Mouse (Mus musculus): ENCODE results near the gene Safb. TPM values are rescaled to one million over a fixed set of nuclear protein-coding genes. Genes with fewer than 3 reads are reported as not detected.
"Not testable (repeated sequence)": the region's sequence is repeated elsewhere in the genome, so short reads cannot be mapped to it uniquely, and the experiment has no call there.

The Safb gene
- total RNA-seq, 4 experiments from 2014 or later = 55.6 to 70.7 (median 66.7) TPM

DNA sequence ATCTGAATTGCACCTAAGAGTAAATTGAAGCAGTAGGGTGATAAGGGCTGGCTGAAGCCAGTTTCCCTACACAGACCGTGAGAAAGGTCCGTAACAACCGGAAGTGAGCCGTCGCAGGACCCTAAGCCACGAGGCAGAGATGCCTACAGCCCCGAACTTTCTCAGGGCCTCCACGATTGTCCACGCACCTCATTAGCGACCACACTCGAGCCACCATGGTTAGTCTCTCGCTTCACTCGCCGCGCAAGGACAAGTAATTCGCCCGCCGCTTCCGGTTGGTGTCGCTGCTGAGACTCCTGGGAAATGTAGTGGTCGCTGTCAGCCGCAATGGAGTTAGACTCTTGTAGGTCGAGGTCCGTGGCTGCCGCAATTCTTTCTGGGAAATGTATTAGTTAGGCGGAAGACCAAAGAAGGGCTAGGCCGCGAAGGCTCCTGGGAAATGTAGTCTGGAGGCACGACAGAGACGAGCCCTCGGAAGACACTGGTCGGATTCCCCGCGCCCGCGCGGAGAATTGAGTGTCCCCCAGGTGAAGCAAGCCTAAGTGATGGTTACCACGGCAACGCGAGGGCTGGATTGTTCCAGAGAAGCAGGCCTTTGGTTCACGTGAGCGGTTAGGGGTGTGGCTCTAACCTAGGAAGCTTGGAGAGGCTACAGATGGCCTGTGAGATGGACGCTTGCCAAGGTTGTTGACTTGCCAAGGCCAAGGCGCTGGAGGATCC lies 25.0 kb downstream of the Safb start, which contains the start of gene 2410015M20Rik:
Gene 2410015M20Rik, minus strand, starts transcription at position 320 of the 720 bp plus-strand sequence.
- peak; percentile 98 for DNase-seq (ENCODE audit: low spot score)

DNA sequence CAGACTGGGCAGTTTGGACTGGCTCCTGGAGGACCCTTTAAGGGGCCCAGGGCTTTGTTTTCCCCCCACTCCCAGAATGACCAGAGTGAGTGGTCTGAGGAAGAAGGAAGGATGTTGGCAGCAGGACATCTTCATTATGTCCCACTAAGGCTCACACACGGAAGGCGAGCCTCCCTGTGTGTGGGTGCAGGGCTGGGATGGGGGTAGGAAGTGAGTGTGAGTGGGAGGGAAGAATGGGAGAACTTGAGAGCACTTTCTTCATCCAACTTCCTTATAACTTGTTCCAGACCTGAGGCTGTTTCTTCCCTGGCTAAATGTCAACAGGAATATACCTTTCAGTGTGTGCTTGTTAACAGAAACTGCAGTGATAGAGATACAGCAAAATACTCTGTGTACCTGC lies 26.7 kb downstream of the Safb start:
- no peak for DNase-seq (ENCODE audit: low spot score)

DNA sequence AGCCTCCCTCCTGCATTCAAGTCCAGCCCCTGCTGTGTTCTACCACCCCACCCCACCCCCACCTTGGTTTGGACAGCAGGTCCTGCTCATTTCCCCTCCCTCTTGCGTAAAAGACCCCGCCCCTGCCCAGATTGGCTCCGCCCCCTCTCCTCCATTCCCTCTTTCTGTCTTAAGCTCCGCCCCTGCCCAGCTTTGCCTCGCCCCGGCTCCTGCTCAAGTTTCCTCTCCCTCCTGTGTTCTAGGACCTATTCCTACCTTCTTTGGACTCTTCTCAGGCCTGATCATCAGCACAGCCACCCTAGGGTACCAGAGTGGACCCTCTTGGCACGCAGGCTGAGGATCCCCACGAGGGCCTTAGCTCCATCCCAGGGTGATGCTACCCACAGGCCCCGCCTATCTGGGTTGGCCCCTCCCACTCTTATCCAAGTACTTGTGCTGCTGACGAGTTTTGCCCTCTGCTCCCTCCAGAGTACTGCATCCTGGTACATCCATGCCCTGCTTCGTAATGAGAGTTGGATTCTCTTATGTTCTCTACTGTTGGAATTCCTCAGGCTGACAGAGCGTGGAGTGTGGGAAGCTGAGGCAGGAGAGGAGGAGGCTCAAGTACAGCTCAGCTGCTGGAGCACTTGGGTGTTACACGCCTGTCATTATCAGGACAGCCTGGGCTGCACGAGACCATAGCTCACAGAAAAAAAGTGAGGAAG lies 27.4 kb downstream of the Safb start:
- DNase-seq (ENCODE audit: low spot score) = no peak

DNA sequence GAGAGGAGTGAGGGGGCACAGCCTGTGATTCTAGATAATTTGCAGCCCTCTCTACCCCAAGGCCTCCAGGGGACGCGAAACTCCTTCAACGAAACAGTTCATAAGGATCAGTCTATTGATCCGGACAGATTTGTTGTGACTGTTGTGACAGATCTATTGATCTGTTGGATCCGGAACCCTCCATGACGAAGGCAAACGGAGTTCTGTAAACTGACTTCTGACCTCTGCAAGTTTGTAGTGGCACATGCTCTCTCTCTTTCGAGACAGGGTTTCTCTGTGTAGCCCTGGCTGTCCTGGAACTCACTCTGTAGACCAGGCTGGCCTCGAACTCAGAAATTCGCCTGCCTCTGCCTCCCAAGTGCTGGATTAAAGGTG lies 27.9 kb downstream of the Safb start:
- DNase-seq (ENCODE audit: low spot score) = not testable (repeated sequence)

DNA sequence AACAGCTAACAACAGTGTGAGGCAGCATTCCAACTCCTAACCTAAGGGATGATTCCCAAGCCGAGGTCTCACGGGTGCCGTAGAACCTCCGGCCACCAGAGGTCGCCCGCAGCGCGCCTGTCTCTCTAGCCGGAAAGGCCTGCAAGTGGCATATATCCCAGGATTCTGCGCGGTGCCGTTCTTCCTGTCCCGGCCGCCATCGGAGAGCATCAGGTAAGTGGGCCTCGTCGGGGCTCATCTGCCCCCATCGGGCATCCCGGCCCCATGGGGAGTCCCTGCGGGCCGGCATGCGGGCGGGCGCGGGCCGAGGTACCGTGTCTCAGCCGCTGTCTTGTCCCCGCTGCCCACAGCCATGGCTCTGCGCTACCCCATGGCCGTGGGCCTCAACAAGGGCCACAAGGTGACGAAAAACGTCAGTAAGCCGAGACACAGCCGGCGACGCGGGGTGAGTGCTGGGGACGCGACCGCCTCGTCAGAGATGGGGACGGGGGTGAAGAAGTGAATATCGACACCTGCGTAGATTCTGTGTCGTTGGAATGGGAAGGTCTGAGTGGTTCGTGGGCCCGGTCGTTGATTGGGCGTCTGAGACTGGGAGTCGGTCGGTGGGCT lies 28.7 kb downstream of the Safb start, which contains the start of gene Rpl36:
Gene Rpl36, plus strand, starts transcription at position 181 of the 609 bp plus-strand sequence.
- DNase-seq (ENCODE audit: low spot score) = peak; percentile 96

DNA sequence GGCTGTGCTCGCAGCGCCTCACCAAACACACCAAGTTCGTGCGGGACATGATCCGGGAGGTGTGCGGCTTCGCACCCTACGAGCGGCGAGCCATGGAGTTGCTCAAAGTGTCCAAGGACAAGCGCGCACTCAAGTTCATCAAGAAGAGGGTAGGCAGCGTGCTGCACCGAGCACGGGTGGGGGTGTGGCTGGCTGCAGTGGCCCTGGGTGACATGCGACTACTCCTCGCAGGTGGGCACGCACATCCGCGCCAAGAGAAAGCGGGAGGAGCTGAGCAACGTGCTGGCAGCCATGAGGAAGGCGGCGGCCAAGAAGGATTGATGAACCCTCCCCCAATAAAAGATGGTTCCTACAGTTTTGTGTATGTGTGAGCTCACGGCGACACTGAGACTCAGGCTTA lies 29.3 kb downstream of the Safb start:
- DNase-seq (ENCODE audit: low spot score) = not testable (repeated sequence)

DNA sequence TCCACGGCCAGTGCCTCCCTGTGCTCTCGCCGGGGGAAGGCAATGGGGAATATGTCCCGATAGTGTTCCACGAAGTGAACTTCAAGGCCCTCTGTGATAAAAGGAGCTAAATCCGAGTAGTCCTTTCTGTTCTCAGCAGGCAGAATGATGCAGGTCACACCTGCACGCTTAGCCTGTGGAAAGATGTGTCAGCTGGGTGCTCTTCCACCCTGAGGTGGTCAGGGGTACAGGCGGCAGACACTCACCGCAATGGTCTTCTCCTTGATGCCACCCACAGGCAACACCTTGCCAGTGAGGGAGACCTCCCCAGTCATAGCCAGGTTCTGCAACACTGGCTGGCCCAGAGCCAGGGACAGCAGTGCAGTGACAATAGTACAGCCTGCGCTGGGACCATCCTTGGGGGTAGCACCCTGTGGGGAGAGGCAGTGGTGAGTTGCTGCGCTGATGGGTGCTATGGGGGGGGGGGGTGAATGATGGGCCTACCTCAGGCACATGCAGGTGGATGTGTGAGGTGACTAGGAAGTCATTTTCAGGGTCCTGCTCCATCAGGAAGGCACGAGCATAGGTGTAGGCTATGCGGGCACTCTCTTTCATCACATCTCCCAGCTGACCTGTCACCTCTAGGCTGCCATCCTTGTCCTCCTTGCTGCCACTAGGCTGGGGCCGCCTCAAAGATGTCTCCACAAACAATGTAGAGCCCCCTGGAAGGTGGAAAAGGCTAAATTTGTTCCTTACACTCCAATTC lies 29.9 kb downstream of the Safb start:
- DNase-seq (ENCODE audit: low spot score) = no peak

DNA sequence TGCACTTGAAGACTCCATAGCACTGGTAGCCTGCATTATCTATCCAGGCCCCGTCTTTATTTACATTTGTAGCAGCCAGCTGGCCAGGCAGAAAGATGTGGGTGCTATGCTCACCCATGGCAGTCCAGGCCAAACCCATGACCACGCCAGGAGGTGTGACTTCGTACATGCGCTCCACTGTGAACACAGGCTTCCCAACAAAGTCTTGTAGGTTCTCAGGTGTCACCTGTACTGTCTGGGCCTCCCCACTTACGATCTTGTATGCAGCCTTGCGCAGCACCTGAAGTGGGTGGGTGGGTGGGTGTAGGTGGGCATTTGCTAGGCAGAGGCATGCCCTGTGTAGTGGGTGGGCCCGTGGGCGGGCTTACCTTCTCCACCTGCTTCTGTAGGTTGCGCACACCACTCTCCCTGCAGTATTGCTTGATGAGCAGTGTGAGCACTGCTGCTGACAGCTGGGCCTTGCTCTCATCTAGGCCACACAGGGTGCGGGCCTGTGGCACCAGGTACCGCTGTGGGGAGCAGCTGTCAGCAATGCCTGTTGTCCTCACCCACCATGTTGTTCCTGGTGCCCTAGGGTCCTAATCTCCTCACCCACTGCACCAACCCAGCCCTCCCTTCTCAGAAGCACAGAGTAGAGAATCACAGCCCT lies 30.6 kb downstream of the Safb start:
- DNase-seq (ENCODE audit: low spot score) = no peak

DNA sequence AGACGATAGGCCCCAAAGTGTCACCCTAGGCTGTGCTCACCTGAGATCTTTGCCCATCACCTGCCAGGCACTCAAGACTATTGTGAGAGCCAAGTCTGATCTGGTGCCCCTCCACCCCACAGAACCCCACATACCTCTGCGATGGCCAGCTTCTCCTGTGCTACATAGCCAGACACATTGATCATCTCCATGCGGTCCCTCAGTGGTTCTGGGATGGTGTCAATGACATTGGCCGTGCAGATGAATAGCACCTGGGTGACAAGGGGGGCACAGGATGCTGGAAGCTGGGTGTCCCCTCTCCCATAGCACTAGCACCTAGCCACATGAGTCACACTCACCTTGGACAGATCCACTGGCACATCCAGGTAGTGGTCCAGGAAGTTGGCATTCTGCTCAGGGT lies 31.2 kb downstream of the Safb start:
- no peak for DNase-seq (ENCODE audit: low spot score)

DNA sequence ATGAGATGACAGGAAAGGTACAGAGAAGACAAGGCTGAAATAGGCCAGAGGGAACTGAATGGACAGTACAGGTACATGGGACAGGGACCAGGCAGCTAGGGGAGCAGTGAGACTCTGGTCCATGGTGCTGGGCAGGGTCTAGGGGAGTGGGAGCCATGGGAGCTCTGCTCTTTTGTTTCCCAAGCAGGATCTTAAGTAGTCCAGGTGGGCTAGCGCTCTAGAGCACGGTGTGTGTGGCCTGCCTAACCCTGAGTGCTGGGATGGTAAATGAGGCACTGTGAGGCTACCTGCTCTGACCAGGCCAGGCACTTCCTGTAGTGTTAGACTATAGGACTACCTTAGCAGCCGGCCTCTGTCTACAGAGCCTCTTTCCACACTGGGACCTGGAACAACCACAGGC lies 32.1 kb downstream of the Safb start:
- no peak for DNase-seq (ENCODE audit: low spot score)

DNA sequence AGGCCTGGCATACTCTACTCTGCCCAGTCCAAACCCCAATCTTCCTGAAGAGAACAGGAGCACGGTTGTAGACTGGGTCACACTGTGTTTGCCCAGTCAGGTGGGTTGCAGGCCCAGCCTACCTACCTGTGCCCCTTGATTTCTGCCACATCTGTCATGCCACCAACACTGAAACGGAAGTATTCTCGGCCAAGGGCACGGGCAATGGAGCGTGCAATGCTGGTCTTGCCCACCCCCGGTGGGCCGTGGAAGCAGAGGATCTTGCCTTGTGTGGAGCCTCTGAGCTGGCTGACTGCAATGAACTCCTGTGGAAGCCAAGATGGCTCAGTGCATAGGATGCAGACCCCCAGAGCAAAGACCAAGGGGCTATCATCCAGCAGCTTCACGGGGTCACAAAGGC lies 33.0 kb downstream of the Safb start:
- no peak for DNase-seq (ENCODE audit: low spot score)

DNA sequence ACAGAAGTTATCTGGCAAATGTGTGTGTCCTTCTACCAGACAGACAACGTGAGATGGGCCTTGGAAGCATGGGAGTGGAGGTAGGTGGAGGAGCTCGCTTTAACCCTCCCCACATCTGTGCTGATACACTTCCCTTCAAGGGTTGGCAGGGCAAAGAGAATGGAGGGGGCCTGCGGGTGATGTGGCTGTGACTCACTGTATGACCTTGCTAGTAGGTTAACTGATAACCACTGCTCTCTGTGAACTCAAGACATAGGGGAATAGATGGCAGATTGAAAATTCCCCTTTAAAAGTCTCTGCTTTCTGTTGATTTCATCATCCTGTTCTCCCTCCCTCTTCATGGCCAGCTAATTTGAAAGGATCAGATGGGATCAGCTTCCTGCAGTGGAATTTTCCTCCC lies 40.9 kb downstream of the Safb start:
- DNase-seq (ENCODE audit: low spot score) = no peak

DNA sequence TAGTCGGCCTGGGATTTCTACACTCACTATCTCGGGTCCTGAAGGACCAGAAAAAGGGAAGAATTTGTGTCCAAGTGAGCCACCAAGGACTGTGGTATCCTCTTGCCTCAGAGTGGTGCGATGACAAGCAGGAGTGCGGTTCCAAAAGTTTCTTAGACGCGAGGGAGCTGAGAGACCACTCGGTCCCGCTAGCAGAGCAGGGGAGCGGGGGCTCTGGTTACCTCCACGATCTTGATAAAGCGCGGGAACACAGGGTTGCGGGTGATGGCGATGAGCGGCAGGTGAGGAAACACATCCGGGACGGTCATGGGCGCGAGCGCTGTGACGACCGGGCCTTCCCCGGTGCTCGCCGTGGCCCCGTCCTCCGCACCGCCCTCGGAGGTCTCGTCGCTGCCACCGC lies 41.6 kb downstream of the Safb start:
- no peak for DNase-seq (ENCODE audit: low spot score)

DNA sequence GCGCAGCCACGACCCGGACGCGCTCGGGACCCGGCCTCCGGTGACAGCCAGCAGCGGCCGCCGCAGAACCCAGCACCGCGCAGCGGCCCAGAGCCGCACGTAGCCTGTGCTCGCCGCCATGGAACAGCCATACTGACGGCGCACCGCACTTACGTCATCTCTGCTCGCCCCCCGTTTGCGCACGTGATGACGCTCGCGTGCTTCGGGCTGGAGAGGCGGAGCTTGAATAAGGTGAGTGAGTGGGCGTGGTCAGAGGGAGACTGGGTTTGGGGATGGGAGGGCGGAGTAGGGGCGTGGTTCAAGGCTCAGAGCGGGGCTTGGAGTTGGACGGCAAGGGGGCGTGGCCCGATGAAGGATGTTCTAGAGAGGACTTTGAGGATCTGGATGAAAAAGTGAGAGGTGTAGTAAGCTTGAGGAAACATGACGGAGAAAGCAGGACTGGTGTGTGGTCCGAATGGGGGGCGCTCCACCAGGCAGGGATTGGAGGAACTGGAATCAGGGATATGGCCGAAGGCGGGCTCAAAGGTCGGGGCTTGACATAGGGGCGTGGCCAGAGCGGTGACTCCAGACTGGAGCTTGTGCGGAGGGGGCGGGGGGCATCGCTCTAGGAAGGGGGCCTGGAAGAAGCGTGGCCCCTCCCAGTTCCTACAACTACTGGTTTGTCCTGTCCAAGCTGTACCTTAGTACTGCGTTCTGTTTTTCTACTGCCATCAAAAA lies 42.3 kb downstream of the Safb start, which contains the start of gene Lonp1:
Gene Lonp1, minus strand, starts transcription at position 134 of the 717 bp plus-strand sequence.
- peak; percentile 94 for DNase-seq (ENCODE audit: low spot score)

DNA sequence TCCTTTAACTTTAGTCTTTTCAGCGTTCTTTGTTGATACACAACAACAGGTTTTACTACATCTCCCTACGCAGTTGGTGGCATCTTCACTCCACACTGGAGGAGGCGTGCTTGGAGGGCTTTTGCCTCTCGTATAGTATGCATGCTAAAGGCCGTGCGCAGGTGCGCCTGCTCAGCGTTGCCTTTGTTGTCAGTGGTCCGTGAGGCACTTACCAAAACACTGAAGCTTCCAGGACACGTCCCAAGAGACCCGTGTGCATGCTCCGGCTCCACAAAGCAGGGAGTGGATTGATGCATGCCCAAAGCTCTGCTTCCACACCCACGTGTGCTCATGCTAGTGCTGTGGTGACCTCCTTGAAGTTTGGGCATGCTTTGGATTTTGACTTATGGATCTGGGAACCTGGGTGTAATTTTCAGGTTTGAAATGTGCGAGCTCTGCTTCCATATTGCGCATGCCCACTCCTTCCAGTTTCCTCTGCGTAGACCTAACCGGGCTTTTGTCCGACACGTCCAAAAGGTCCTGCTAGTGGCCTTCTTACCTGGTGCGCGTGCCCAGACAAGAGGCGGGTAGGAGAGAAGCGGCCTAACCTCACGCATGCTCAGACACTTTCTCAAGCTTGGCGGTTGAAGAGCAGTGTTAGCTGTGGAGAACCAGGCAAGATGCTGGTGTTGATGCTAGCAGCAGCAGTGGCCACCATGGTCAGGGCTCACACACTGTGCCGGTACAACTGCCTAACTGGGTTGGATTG lies 43.1 kb downstream of the Safb start, which contains the start of gene Catsperd:
Gene Catsperd, plus strand, starts transcription at position 614 of the 748 bp plus-strand sequence.
- DNase-seq (ENCODE audit: low spot score) = no peak

DNA sequence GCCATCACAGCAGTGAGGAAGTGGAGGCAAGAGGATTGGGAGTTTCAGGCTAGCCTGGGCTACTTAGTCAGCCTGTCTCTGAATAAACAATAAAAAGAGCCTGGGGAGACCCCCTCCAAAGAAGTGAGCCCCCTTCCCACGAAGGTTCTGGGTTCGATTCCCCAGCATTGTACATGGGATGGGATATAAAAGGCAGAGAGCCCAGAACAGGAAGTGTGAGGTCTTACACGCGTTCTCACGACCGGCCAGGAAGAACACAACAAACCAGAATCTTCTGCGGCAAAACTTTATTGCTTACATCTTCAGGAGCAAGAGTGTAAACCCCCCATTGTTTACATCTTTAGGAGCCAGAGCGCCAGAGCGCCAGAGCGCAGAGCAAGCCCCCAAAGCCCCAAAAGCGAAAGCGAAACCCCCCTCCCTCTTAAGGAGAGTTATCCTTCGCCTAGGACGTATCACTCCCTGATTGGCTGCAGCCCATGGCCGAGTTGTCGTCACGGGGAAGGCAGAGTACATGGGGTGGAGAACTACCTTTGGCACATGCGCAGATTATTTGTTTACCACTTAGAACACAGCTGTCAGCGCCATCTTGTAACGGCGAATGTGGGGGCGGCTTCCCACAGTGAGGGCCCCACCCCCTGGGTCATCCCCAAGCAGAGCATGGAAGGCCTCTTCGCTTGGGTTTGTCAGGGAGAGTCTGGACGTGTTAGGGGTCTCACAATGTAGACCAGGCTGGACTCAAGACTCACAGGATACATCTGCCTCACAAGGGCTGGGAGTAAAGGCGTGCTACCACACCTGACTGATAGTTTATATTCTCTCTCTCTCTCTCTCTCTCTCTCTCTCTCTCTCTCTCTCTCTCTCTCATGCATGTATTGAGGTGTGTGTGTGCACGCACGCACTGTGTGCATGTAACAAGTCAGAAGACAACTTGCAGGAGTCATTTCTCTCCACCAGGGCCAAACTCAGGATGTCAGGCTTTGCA lies 45.5 kb downstream of the Safb start:
- not testable (repeated sequence) for DNase-seq (ENCODE audit: low spot score)

DNA sequence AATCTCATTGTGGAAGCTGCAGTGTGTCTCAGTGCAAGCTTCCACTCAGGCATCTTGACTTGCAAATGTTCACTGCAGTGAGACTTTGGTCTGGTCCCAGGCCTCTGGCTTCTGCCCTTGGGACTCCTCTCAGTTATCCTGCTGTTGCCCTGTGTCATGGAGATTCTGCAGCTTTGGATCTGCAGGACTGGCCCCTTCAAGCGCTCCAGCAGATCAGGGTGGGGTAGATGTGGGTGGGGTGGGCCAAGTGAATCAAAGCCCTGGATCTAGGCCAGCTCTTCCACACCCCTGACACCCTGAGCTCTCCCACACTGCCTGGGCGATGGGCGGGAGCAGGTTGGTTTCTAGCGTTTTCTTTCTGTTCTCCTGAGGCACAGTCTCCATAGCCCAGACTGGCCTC lies 47.2 kb downstream of the Safb start:
- DNase-seq (ENCODE audit: low spot score) = no peak

DNA sequence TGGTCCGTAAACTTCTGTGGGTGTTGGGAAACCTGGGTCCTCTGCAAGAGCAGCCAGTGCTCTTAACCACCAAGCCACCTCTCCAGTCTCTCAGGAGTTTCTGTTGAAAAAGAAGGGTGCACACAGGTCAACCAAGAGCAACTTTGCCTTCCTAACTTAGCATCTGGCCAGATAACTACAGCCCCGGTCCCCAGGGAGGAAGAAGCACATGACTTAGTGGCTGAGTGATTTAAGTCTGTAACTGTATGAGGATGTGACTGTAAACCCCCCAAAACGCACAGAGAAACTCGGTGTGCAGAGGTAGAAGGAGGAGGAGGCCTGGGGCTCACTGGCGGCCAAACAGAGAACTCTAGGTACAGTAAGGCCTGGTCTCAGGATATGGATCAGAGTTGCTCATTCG lies 49.4 kb downstream of the Safb start:
- no peak for DNase-seq (ENCODE audit: low spot score)

DNA sequence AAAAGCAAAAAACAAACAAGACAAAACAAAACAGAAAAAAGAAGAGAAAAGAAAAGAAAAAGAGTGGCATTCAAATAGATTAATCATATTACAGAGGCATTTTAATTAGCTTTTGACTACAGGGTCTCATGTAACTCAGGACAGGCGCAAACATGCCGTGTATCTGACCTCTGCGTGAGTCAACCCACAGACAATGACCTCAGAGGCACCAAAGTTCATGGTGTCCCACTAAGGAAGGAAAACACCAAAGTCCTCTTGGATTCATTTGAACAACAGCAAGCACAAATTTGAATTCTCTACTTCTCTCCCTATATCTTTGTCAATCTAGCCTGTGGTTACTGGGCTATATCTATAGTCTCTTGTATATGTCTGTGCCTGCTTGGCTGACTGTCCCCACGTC lies 58.6 kb downstream of the Safb start:
- no peak for DNase-seq (ENCODE audit: low spot score)

Measured in heart, adult 8-10 months (tissue).